Mouse (Mus musculus) embryonic facial prominence, embryonic 15.5 days (tissue): Measurements from ENCODE around the gene Klhl6. TPM values are rescaled to one million over a fixed set of nuclear protein-coding genes. Genes with fewer than 3 reads are reported as not detected.

ENCODE experiments used
- ATAC-seq: fragments of 200-750 bp; cut with Nextera tagmentation; 2 replicates; pipeline ENCODE4 v1.8.0; 2017; ENCODE audit warnings: low read depth, moderate TSS enrichment; ENCODE audit not compliant: insufficient number of reproducible peaks, low FRiP score, low TSS enrichment
- H3K27ac ChIP-seq: fragments of 300-500 bp; sonication (generic); replicated peaks from 2 replicates; pipeline ENCODE4 v1.5.1; 2015; ENCODE audit warnings: mild to moderate bottlenecking, inconsistent platforms
- H3K27me3 ChIP-seq: fragments of 300-500 bp; sonication (generic); 2 replicates; pipeline ENCODE4 v1.6.1; 2015; ENCODE audit warnings: inconsistent platforms
- H3K36me3 ChIP-seq: fragments of 300-500 bp; sonication (generic); 2 replicates; pipeline ENCODE4 v1.6.1; 2015; ENCODE audit warnings: mild to moderate bottlenecking, inconsistent platforms
- H3K4me1 ChIP-seq: fragments of 300-500 bp; sonication (generic); 2 replicates; pipeline ENCODE4 v1.6.1; 2015; ENCODE audit warnings: inconsistent platforms
- H3K4me2 ChIP-seq: fragments of 300-500 bp; sonication (generic); replicated peaks from 2 replicates; pipeline ENCODE4 v1.6.1; 2015; ENCODE audit warnings: mild to moderate bottlenecking, inconsistent platforms
- H3K4me3 ChIP-seq: fragments of 300-500 bp; sonication (generic); replicated peaks from 2 replicates; pipeline ENCODE4 v1.5.1; 2015; ENCODE audit warnings: mild to moderate bottlenecking, inconsistent platforms
- H3K9ac ChIP-seq: fragments of 300-500 bp; sonication (generic); 2 replicates; pipeline ENCODE4 v1.6.1; 2015; ENCODE audit warnings: inconsistent platforms
- H3K9me3 ChIP-seq: fragments of 300-500 bp; sonication (generic); replicated peaks from 2 replicates; pipeline ENCODE4 v1.6.1; 2016; ENCODE audit warnings: inconsistent platforms
- WGBS: fragments of 180-500 bp; shearing (Covaris S2); methylation state at CpG from one replicate; pipeline ENCODE4 v1.1.7; 2015; 5-methylcytosine and 5-hydroxymethylcytosine counted together
- polyA plus RNA-seq: library from polyadenylated mRNA; unstranded; fragments of >200 nt; fragmentation: Nextera tagmentation; extraction: Ambion mirVana; gene quantifications from 2 replicates; pipeline ENCODE4 v1.2.1, GENCODE M21; 2015

The Klhl6 gene
- polyA plus RNA-seq, 1 experiment from 2014 or later: 6.3 TPM

DNA sequence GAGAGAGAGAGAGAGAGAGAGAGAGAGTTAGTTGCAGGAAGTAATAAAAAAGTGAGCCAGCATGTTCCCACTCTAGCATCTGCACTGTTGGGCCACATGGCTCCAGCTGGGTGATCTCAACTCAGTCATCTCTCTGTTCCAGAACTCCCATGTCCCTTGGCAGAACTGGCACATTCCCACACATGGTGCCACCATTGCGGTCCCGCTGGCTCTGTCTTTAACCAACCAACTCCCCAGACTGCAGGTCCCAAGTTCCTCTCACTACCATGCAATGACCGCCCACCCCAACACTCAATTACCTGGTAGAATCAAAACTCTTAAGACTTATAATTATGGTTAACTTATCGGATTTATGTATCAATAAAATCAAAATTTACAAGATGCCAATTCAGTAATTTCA is 14.2 kb downstream of the Klhl6 start:
- H3K9ac ChIP-seq: no peak overlapping the region
- H3K4me3 ChIP-seq: no peak overlapping the region
- no peak for ATAC-seq
- H3K36me3 ChIP-seq: no peaks in the 10 kb centered on the region
- 86% methylated on average over 4 of the region's 4 CpGs for WGBS
- H3K9me3 ChIP-seq: no peaks in the 10 kb centered on the region
- no peak overlapping the region for H3K4me2 ChIP-seq
- H3K27ac ChIP-seq: no peak overlapping the region
- no peaks in the 10 kb centered on the region for H3K4me1 ChIP-seq
- no peaks in the 10 kb centered on the region for H3K27me3 ChIP-seq

GRCm38 (mm10) chr16:19967897-19968392 is 14.9 kb downstream of the Klhl6 start:
- 79% methylated on average over 1 of the region's 1 CpGs for WGBS
- Histone ChIP-seq H3K4me2 (no peak overlapping the region), H3K9me3 (no peaks in the 10 kb centered on the region), H3K27me3 (no peaks in the 10 kb centered on the region), H3K27ac (no peak overlapping the region), H3K4me1 (no peaks in the 10 kb centered on the region), H3K9ac (no peak overlapping the region), H3K36me3 (no peaks in the 10 kb centered on the region), H3K4me3 (no peak overlapping the region)
- ATAC-seq: no peak

DNA sequence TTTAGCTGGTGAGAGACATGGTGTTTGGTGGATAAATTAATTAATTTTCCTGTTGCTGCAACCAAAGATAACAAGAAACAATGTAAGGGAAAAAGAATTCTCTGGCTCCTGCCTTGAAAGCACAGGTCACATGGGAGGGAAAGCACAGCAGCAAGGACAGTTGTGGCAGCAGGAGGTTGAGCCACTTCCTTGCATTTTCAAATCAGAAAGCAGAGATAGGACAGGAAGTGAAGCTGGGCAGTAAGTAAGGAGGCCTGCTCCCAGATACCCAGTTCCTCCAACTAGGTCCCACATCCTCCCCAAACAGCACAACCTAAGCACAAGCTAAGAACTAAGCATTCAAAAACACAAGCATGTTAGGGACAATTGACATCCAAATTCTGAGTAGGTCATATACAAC is 15.9 kb downstream of the Klhl6 start:
- Histone ChIP-seq H3K36me3 (no peaks in the 10 kb centered on the region), H3K4me1 (no peaks in the 10 kb centered on the region), H3K4me3 (no peak overlapping the region), H3K9me3 (no peaks in the 10 kb centered on the region), H3K27me3 (no peaks in the 10 kb centered on the region), H3K4me2 (no peak overlapping the region), H3K27ac (no peak overlapping the region), H3K9ac (no peak overlapping the region)
- no peak for ATAC-seq

GRCm38 (mm10) chr16:19966437-19966836 is 16.4 kb downstream of the Klhl6 start:
- H3K4me3 ChIP-seq: no peak overlapping the region
- ATAC-seq: no peak
- H3K9me3 ChIP-seq: no peaks in the 10 kb centered on the region
- no peaks in the 10 kb centered on the region for H3K36me3 ChIP-seq
- H3K27me3 ChIP-seq: no peaks in the 10 kb centered on the region
- H3K27ac ChIP-seq: no peak overlapping the region
- H3K4me2 ChIP-seq: no peak overlapping the region
- 59% methylated on average over 1 of the region's 1 CpGs for WGBS
- H3K9ac ChIP-seq: no peak overlapping the region
- no peaks in the 10 kb centered on the region for H3K4me1 ChIP-seq

GRCm38 (mm10) chr16:19962951-19963350 is 19.9 kb downstream of the Klhl6 start:
- H3K27ac ChIP-seq: no peak overlapping the region
- no peaks in the 10 kb centered on the region for H3K27me3 ChIP-seq
- no peaks in the 10 kb centered on the region for H3K9me3 ChIP-seq
- no peak overlapping the region for H3K9ac ChIP-seq
- no peaks in the 10 kb centered on the region for H3K36me3 ChIP-seq
- no peak overlapping the region for H3K4me2 ChIP-seq
- no peaks in the 10 kb centered on the region for H3K4me1 ChIP-seq
- no peak overlapping the region for H3K4me3 ChIP-seq
- 76% methylated on average over 3 of the region's 3 CpGs for WGBS
- no peak for ATAC-seq

- Histone ChIP-seq H3K27me3 (no peaks in the 10 kb centered on the region), H3K27ac (no peak overlapping the region), H3K9ac (no peak overlapping the region), H3K9me3 (no peaks in the 10 kb centered on the region), H3K4me3 (no peak overlapping the region), H3K36me3 (no peaks in the 10 kb centered on the region), H3K4me1 (no peaks in the 10 kb centered on the region), H3K4me2 (no peak overlapping the region)
- WGBS: 83% methylated on average over 2 of the region's 2 CpGs
- no peak for ATAC-seq
These were observed 21.8 kb downstream of the Klhl6 start for GRCm38 (mm10) chr16:19961070-19961469.

- Histone ChIP-seq H3K4me2 (no peak overlapping the region), H3K4me1 (no peaks in the 10 kb centered on the region), H3K27me3 (no peaks in the 10 kb centered on the region), H3K9ac (no peak overlapping the region), H3K9me3 (no peaks in the 10 kb centered on the region), H3K36me3 (no peaks in the 10 kb centered on the region), H3K27ac (no peak overlapping the region), H3K4me3 (no peak overlapping the region)
- no peak for ATAC-seq
- WGBS: 53% methylated on average over 4 of the region's 4 CpGs
These were observed 22.3 kb downstream of the Klhl6 start for GRCm38 (mm10) chr16:19960407-19961058.

DNA sequence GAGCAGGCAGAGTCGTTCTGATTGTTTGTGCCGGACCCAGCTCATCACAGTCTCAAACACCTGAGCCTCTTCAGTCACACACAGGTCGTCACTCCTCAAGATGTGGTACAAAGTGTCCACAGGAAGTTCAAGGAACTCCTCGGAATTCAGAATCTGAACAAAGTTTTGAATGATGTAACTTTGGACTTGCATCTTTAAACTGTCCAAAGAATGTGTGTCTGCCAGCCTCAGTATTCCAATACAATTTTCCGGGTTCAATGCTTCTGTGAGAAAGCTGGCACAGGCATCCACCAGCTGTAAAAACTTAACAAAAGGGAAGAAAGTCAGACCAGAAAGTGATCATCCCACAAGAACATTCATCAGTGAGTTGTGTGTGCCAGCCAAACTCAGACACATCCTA is 25.8 kb downstream of the Klhl6 start:
- ATAC-seq: no peak
- H3K4me3 ChIP-seq: no peak overlapping the region
- H3K27me3 ChIP-seq: no peaks in the 10 kb centered on the region
- H3K9ac ChIP-seq: no peak overlapping the region
- H3K27ac ChIP-seq: no peak overlapping the region
- no peak overlapping the region for H3K4me2 ChIP-seq
- 83% methylated on average over 5 of the region's 5 CpGs for WGBS
- no peaks in the 10 kb centered on the region for H3K4me1 ChIP-seq
- no peaks in the 10 kb centered on the region for H3K36me3 ChIP-seq
- no peaks in the 10 kb centered on the region for H3K9me3 ChIP-seq

DNA sequence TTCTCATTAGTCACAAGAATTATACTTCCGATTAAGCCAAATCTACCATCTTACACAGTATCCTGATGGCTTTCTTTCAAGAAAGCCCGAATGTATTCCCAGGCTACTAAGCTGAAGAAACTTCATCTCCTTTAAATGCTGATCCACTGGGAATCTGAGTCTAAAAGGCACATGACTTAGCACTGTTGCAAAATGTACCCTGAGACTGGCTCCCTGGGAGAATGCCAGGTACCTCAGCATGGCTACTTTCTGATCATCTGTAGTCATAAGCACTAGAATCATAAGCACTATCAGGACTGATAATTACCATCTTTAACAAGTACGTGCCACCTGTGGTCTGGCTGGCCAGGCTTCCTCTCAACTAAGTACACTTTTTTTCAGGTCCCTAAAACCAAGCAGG is 35.5 kb downstream of the Klhl6 start:
- ATAC-seq: no peak
- 77% methylated on average over 3 of the region's 3 CpGs for WGBS
- H3K27ac ChIP-seq: no peak overlapping the region

GRCm38 (mm10) chr16:19946578-19947298 is 36.1 kb downstream of the Klhl6 start:
- no peak overlapping the region for H3K9ac ChIP-seq
- no peak overlapping the region for H3K4me2 ChIP-seq
- no peaks in the 10 kb centered on the region for H3K9me3 ChIP-seq
- no peak overlapping the region for H3K4me3 ChIP-seq
- peak; percentile 75 for ATAC-seq
- H3K27me3 ChIP-seq: no peaks in the 10 kb centered on the region
- H3K4me1 ChIP-seq: 0 out of 2 replicates have a peak, but pooled peaks cover 4% of the 10 kb centered on the region
- WGBS: 52% methylated on average over 11 of the region's 11 CpGs
- H3K36me3 ChIP-seq: no peaks in the 10 kb centered on the region
- H3K27ac ChIP-seq: 0 out of 2 replicates have a peak overlapping the region, but pooled peaks have one; percentile 13

More for the DNA sequence above, 35.5 kb downstream of the Klhl6 start:
- Histone ChIP-seq H3K36me3 (no peaks in the 10 kb centered on the region), H3K4me1 (0 out of 2 replicates have a peak, but pooled peaks cover 4% of the 10 kb centered on the region), H3K9me3 (no peaks in the 10 kb centered on the region), H3K4me2 (no peak overlapping the region), H3K27me3 (no peaks in the 10 kb centered on the region), H3K9ac (no peak overlapping the region), H3K4me3 (no peak overlapping the region)

DNA sequence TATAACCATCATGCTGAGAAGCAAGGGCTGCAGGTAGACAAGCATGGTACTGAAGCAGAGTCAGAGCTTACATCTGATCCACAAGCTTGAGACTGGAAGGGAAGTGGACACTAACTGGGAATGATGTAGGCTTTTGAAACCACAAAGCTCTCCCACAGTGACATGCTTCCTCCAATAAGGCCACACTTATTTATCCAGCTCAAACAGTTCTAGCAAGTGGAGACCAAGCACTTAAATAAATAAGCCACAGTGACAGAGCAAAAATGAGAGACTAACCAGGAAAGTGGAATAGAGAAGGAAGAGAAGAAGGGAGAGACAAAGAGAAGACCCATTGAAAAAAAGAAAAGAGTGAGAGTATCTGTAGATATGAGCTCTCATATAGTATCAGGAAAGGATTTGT is 62.0 kb downstream of the Klhl6 start:
- Histone ChIP-seq H3K36me3 (no peaks in the 10 kb centered on the region), H3K9ac (no peak overlapping the region), H3K4me1 (no peaks in the 10 kb centered on the region), H3K9me3 (no peaks in the 10 kb centered on the region), H3K4me2 (no peak overlapping the region), H3K27ac (no peak overlapping the region), H3K27me3 (no peaks in the 10 kb centered on the region), H3K4me3 (no peak overlapping the region)
- no peak for ATAC-seq

GRCm38 (mm10) chr16:19918286-19918685 is 64.6 kb downstream of the Klhl6 start:
- ATAC-seq: no peak
- H3K36me3 ChIP-seq: no peaks in the 10 kb centered on the region
- no peaks in the 10 kb centered on the region for H3K9me3 ChIP-seq
- no peaks in the 10 kb centered on the region for H3K4me1 ChIP-seq
- H3K27ac ChIP-seq: no peak overlapping the region
- H3K9ac ChIP-seq: no peak overlapping the region
- no peak overlapping the region for H3K4me2 ChIP-seq
- WGBS: 78% methylated on average over 1 of the region's 1 CpGs
- H3K4me3 ChIP-seq: no peak overlapping the region
- no peaks in the 10 kb centered on the region for H3K27me3 ChIP-seq
